Mouse (Mus musculus) midbrain, postnatal 0 days (tissue): ENCODE data around the gene Dusp14. TPM values are rescaled to one million over a fixed set of nuclear protein-coding genes. Genes with fewer than 3 reads are reported as not detected.
A peak's percentile ranks its signal among the peaks of the same experiment; 100 is the strongest.

ENCODE experiments used
- ATAC-seq: fragments of 200-750 bp; cut with Nextera tagmentation; 2 replicates; pipeline ENCODE4 v1.8.0; 2017; ENCODE audit warnings: moderate number of reproducible peaks, mild to moderate bottlenecking, moderate TSS enrichment, moderate library complexity; ENCODE audit not compliant: low FRiP score
- DNase-seq: peaks from one replicate; pipeline ENCODE4 v3.0.0-alpha.2; 2015; ENCODE audit warnings: low spot score
- H3K27ac ChIP-seq: fragments of 300-500 bp; sonication (generic); 2 replicates; pipeline ENCODE4 v1.5.1; 2014; ENCODE audit warnings: low read depth, mild to moderate bottlenecking, low read length, mixed read lengths
- H3K27me3 ChIP-seq: fragments of 300-500 bp; sonication (generic); 2 replicates; pipeline ENCODE4 v1.6.1; 2014; ENCODE audit warnings: low read length, control low read depth, mixed read lengths; ENCODE audit not compliant: insufficient read depth
- H3K36me3 ChIP-seq: fragments of 300-500 bp; sonication (generic); 2 replicates; pipeline ENCODE4 v1.6.1; 2014; ENCODE audit warnings: low read length, control low read depth, mixed read lengths; ENCODE audit not compliant: insufficient read depth
- H3K4me1 ChIP-seq: fragments of 300-500 bp; sonication (generic); 2 replicates; pipeline ENCODE4 v1.6.1; 2014; ENCODE audit warnings: mild to moderate bottlenecking, control low read depth, antibody characterized with exemption, low read length, mixed read lengths; ENCODE audit not compliant: insufficient read depth
- H3K4me2 ChIP-seq: fragments of 300-500 bp; sonication (generic); 2 replicates; pipeline ENCODE4 v1.6.1; 2014; ENCODE audit warnings: low read depth, mild to moderate bottlenecking, low read length, mixed read lengths; ENCODE audit not compliant: poor library complexity, severe bottlenecking
- H3K4me3 ChIP-seq: fragments of 300-500 bp; sonication (generic); 2 replicates; pipeline ENCODE4 v1.5.1; 2014; ENCODE audit warnings: low read depth, mild to moderate bottlenecking, low read length, moderate library complexity
- H3K9ac ChIP-seq: fragments of 300-500 bp; sonication (generic); replicated peaks from 2 replicates; pipeline ENCODE4 v1.6.1; 2014; ENCODE audit warnings: mild to moderate bottlenecking, low read length, moderate library complexity, mixed read lengths; ENCODE audit not compliant: poor library complexity, severe bottlenecking
- H3K9me3 ChIP-seq: fragments of 300-500 bp; sonication (generic); 2 replicates; pipeline ENCODE4 v1.6.1; 2016; ENCODE audit warnings: low read length, control low read depth
- CTCF ChIP-seq: IDR thresholded peaks from 2 replicates; pipeline ENCODE4 v1.5.1; 2016; ENCODE audit warnings: antibody characterized with exemption, mild to moderate bottlenecking
- WGBS: fragments of 180-500 bp; shearing (Covaris S2); extraction: QIAGEN DNeasy Blood & Tissue Kit; methylation state at CpG from one replicate; pipeline ENCODE4 v1.1.7; 2014; 5-methylcytosine and 5-hydroxymethylcytosine counted together
- polyA plus RNA-seq: library from polyadenylated mRNA; unstranded; fragments of >200 nt; fragmentation: Nextera tagmentation; extraction: Ambion mirVana; gene quantifications from 2 replicates; pipeline ENCODE4 v1.2.1, GENCODE M21; 2015
- total RNA-seq: library from RNA; depleted of rRNA; stranded (reverse); fragments of >200 nt; gene quantifications from 2 replicates; pipeline ENCODE4 v1.2.3, GENCODE M21; 2014

Dusp14 gene
- total and polyA plus RNA-seq, 2 experiments from 2014 or later = 8.9 to 18.1 TPM

DNA sequence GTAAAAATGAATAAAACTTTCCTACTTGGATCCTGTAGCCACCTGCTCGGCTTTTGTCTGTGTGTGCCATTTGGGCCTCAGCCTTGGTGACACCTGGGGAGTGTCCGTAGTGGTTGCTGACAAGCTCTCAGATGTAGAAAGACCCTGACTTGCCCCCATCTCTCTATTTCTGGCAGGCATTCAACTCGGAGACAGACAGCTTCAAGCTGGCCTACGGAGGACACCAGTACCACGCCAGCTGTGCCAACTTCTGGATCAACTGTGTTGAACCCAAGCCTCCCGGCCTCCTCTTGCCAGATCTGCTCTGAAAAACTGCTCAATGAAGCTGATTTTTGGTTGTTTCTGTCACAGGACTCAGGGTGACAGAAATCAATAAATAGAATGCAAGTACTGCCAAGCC is 28.4 kb downstream of the Dusp14 start:
- Histone ChIP-seq H3K4me2 (no peak overlapping the region), H3K4me1 (peaks cover 16% of the 10 kb centered on the region; the same call in 1 of the 2 replicates), H3K9me3 (no peaks in the 10 kb centered on the region), H3K9ac (no peak overlapping the region), H3K36me3 (peaks cover 28% of the 10 kb centered on the region), H3K27me3 (no peaks in the 10 kb centered on the region), H3K27ac (no peak overlapping the region), H3K4me3 (no peak overlapping the region)
- 78% methylated on average over 6 of the region's 6 CpGs for WGBS
- ATAC-seq (no peak), DNase-seq (no peak)
- no peak for TF ChIP-seq CTCF

GRCm38 (mm10) chr11:84033671-84034070 is 35.4 kb downstream of the Dusp14 start:
- Histone ChIP-seq H3K4me2 (no peak overlapping the region), H3K9me3 (no peaks in the 10 kb centered on the region), H3K27ac (no peak overlapping the region), H3K36me3 (peaks cover 32% of the 10 kb centered on the region), H3K4me1 (no peaks in the 10 kb centered on the region), H3K27me3 (no peaks in the 10 kb centered on the region), H3K9ac (no peak overlapping the region), H3K4me3 (no peak overlapping the region)
- no peak for ATAC-seq
- no peak for TF ChIP-seq CTCF
- WGBS = 94% methylated on average over 5 of the region's 5 CpGs
- no peak for DNase-seq

- Histone ChIP-seq H3K27me3 (no peaks in the 10 kb centered on the region), H3K4me2 (no peak overlapping the region), H3K9ac (no peak overlapping the region), H3K4me3 (no peak overlapping the region), H3K9me3 (no peaks in the 10 kb centered on the region), H3K4me1 (no peaks in the 10 kb centered on the region), H3K27ac (no peak overlapping the region), H3K36me3 (peaks cover 37% of the 10 kb centered on the region)
- 84% methylated on average over 5 of the region's 5 CpGs for WGBS
- no peak for TF ChIP-seq CTCF
- ATAC-seq (no peak), DNase-seq (no peak)
These were observed 36.5 kb downstream of the Dusp14 start for GRCm38 (mm10) chr11:84032559-84032958.

- H3K27me3 ChIP-seq = no peaks in the 10 kb centered on the region
- peaks cover 43% of the 10 kb centered on the region for H3K36me3 ChIP-seq
- ATAC-seq (no peak), DNase-seq (peak; percentile 13)
- H3K4me1 ChIP-seq = no peaks in the 10 kb centered on the region
- 55% methylated on average over 9 of the region's 9 CpGs for WGBS
- no peak overlapping the region for H3K4me2 ChIP-seq
- peak; percentile 73 for TF ChIP-seq CTCF
- H3K9ac ChIP-seq = no peak overlapping the region
- no peak overlapping the region for H3K27ac ChIP-seq
- no peaks in the 10 kb centered on the region for H3K9me3 ChIP-seq
- no peak overlapping the region for H3K4me3 ChIP-seq
These were observed 37.1 kb downstream of the Dusp14 start for GRCm38 (mm10) chr11:84031971-84032370.

DNA sequence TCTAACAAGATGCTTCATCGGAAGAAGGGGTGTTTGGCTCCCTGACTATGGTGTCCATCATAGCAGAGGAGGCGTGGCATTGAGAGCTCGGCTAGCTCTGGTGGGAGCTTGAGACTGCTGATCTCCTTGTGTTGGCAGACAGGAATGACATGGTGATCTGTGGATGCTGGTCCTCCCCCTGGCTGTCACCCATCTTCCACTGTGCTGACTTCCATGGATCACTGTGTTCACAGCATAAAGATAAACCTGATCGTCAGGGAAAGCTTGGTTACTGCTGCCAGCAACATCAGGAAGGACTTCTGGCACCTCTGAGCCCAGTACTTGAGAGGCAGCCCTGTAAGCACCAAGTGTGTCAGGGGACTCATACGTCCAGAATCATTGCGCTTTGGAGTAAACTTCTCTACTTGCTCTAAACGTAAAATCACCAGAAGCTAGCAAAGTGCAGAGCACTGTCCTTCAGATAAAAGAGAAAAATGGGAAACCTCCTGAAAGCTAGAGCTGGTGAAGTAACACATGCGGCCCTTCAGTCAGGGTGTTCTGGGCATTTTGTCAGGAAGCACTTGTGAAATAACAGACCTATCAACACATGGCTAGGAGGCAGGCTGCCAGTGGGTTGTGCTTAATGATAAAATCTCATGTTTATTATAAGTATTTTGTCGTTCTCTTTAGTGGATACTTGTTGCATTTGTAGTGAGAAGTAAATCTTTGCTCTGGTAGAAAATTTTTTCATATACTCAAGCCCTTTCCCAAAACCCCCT is 40.6 kb downstream of the Dusp14 start:
- H3K36me3 ChIP-seq = peaks cover 73% of the 10 kb centered on the region
- no peak for DNase-seq
- no peaks in the 10 kb centered on the region for H3K4me1 ChIP-seq
- no peak overlapping the region for H3K9ac ChIP-seq
- H3K4me2 ChIP-seq = no peak overlapping the region
- no peak overlapping the region for H3K27ac ChIP-seq
- WGBS = 91% methylated on average over 9 of the region's 9 CpGs
- TF ChIP-seq CTCF = no peak
- no peaks in the 10 kb centered on the region for H3K27me3 ChIP-seq
- H3K9me3 ChIP-seq = no peaks in the 10 kb centered on the region
- H3K4me3 ChIP-seq = no peak overlapping the region
- no peak for ATAC-seq

DNA sequence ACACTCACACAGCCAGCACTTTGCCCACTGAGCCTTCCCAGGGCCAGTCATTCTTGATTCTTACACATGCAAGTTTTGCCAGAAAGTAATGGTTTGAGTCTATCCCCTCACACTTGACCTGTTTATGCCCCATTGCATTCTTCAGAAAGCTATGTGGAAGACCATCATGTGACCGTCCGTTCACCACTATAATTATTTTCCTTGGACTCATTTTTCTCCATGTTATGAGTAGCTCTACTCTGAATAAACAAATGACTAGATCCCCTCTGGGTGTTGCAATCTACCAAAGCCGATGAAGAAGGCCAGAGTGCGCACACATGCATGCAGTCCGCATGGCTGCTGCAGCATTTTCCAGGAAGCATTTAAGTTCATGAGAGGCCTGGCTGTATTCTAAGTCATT is 41.8 kb downstream of the Dusp14 start:
- no peak overlapping the region for H3K27ac ChIP-seq
- DNase-seq = no peak
- no peaks in the 10 kb centered on the region for H3K9me3 ChIP-seq
- H3K36me3 ChIP-seq = peaks cover 76% of the 10 kb centered on the region
- WGBS = 91% methylated on average over 5 of the region's 5 CpGs
- no peak overlapping the region for H3K4me3 ChIP-seq
- H3K4me1 ChIP-seq = no peaks in the 10 kb centered on the region
- H3K4me2 ChIP-seq = no peak overlapping the region
- H3K27me3 ChIP-seq = no peaks in the 10 kb centered on the region
- H3K9ac ChIP-seq = no peak overlapping the region
- no peak for TF ChIP-seq CTCF
- no peak for ATAC-seq
